Mouse (Mus musculus): ENCODE results near the gene Map3k5.

Map3k5 gene

GRCm38 (mm10) chr10:19935821-19936367, 1.6 kb downstream of the Map3k5 start:
- no peak for DNase-seq (ENCODE audit: low spot score)

- no peak for DNase-seq (ENCODE audit: low spot score)
Measured at GRCm38 (mm10) chr10:19936961-19937708, 2.9 kb downstream of the Map3k5 start.

GRCm38 (mm10) chr10:19938738-19939137, 4.5 kb downstream of the Map3k5 start:
- DNase-seq (ENCODE audit: low spot score): no peak

GRCm38 (mm10) chr10:19939282-19939705, 5.0 kb downstream of the Map3k5 start:
- peak; percentile 25 for DNase-seq (ENCODE audit: low spot score)

- no peak for DNase-seq (ENCODE audit: low spot score)
Measured at GRCm38 (mm10) chr10:19940127-19940526, 5.9 kb downstream of the Map3k5 start.

GRCm38 (mm10) chr10:19940626-19941025, 6.4 kb downstream of the Map3k5 start:
- no peak for DNase-seq (ENCODE audit: low spot score)

- peak; percentile 30 for DNase-seq (ENCODE audit: low spot score)
Measured at GRCm38 (mm10) chr10:19941063-19941462, 6.8 kb downstream of the Map3k5 start.

- DNase-seq (ENCODE audit: low spot score): no peak
Measured at GRCm38 (mm10) chr10:19941914-19942313, 7.6 kb downstream of the Map3k5 start.

- DNase-seq (ENCODE audit: low spot score): no peak
Measured at GRCm38 (mm10) chr10:19942621-19943020, 8.3 kb downstream of the Map3k5 start.

- DNase-seq (ENCODE audit: low spot score): no peak
Measured at GRCm38 (mm10) chr10:19945651-19946050, 11.4 kb downstream of the Map3k5 start.

- DNase-seq (ENCODE audit: low spot score): no peak
Measured at GRCm38 (mm10) chr10:19946644-19947043, 12.4 kb downstream of the Map3k5 start.

- DNase-seq (ENCODE audit: low spot score): no peak
Measured at GRCm38 (mm10) chr10:19947441-19947840, 13.2 kb downstream of the Map3k5 start.

- no peak for DNase-seq (ENCODE audit: low spot score)
Measured at GRCm38 (mm10) chr10:19947901-19948300, 13.6 kb downstream of the Map3k5 start.

GRCm38 (mm10) chr10:19948381-19948780, 14.1 kb downstream of the Map3k5 start:
- no peak for DNase-seq (ENCODE audit: low spot score)

GRCm38 (mm10) chr10:19949106-19949505, 14.8 kb downstream of the Map3k5 start:
- no peak for DNase-seq (ENCODE audit: low spot score)

GRCm38 (mm10) chr10:19953032-19953761, 18.9 kb downstream of the Map3k5 start:
- no peak for DNase-seq (ENCODE audit: low spot score)

- no peak for DNase-seq (ENCODE audit: low spot score)
Measured at GRCm38 (mm10) chr10:19954572-19954971, 20.3 kb downstream of the Map3k5 start.

GRCm38 (mm10) chr10:19955817-19956216, 21.5 kb downstream of the Map3k5 start:
- DNase-seq (ENCODE audit: low spot score): no peak

GRCm38 (mm10) chr10:19956745-19957144, 22.5 kb downstream of the Map3k5 start:
- no peak for DNase-seq (ENCODE audit: low spot score)

GRCm38 (mm10) chr10:19960831-19961380, 26.6 kb downstream of the Map3k5 start:
- DNase-seq (ENCODE audit: low spot score): no peak

GRCm38 (mm10) chr10:19962746-19963145, 28.5 kb downstream of the Map3k5 start:
- no peak for DNase-seq (ENCODE audit: low spot score)

- no peak for DNase-seq (ENCODE audit: low spot score)
Measured at GRCm38 (mm10) chr10:19963206-19963605, 28.9 kb downstream of the Map3k5 start.

GRCm38 (mm10) chr10:19964105-19964504, 29.8 kb downstream of the Map3k5 start:
- DNase-seq (ENCODE audit: low spot score): no peak

All from layer of hippocampus, adult 11-12 months (tissue).